Mouse (Mus musculus): ENCODE data around the gene Dpf2. TPM values are rescaled to one million over a fixed set of nuclear protein-coding genes. Genes with fewer than 3 reads are reported as not detected.
A peak's percentile ranks its signal among the peaks of the same experiment; 100 is the strongest.
"Not testable (repeated sequence)": the region's sequence is repeated elsewhere in the genome, so short reads cannot be mapped to it uniquely, and the experiment has no call there.

The Dpf2 gene
- total RNA-seq, 2 experiments from 2014 or later: 86.8 to 90.9 TPM

GRCm38 (mm10) chr19:5893282-5894001, 19.4 kb downstream of the Dpf2 start:
- no peak for DNase-seq

- no peak for DNase-seq
Measured at GRCm38 (mm10) chr19:5892735-5893134, 20.1 kb downstream of the Dpf2 start.

- DNase-seq: no peak
Measured at GRCm38 (mm10) chr19:5892262-5892661, 20.5 kb downstream of the Dpf2 start.

GRCm38 (mm10) chr19:5891521-5892258, 21.1 kb downstream of the Dpf2 start:
- no peak for DNase-seq

GRCm38 (mm10) chr19:5889211-5889610, 23.6 kb downstream of the Dpf2 start:
- DNase-seq: no peak

- DNase-seq: no peak
Measured at GRCm38 (mm10) chr19:5887234-5887815, 25.5 kb downstream of the Dpf2 start.

- DNase-seq: no peak
Measured at GRCm38 (mm10) chr19:5885838-5886237, 27.0 kb downstream of the Dpf2 start.

GRCm38 (mm10) chr19:5883935-5884334, 28.9 kb downstream of the Dpf2 start:
- DNase-seq: no peak

GRCm38 (mm10) chr19:5882079-5882478, 30.7 kb downstream of the Dpf2 start:
- DNase-seq: not testable (repeated sequence)

- DNase-seq: no peak
Measured at GRCm38 (mm10) chr19:5881155-5881554, 31.7 kb downstream of the Dpf2 start.

- DNase-seq: no peak
Measured at GRCm38 (mm10) chr19:5879735-5880134, 33.1 kb downstream of the Dpf2 start.

GRCm38 (mm10) chr19:5878916-5879315, 33.9 kb downstream of the Dpf2 start:
- DNase-seq: no peak

- no peak for DNase-seq
Measured at GRCm38 (mm10) chr19:5878362-5878722, 34.5 kb downstream of the Dpf2 start.

GRCm38 (mm10) chr19:5877618-5878361, 35.0 kb downstream of the Dpf2 start, which contains the start of gene Slc25a45:
Slc25a45 (plus strand) TSS chr19:5877808.
- peak; percentile 69 for DNase-seq

- DNase-seq: peak; percentile 92
Measured at GRCm38 (mm10) chr19:5874969-5875480, 37.8 kb downstream of the Dpf2 start, which contains the start of gene Frmd8. Frmd8 (minus strand) TSS chr19:5875274.

GRCm38 (mm10) chr19:5874391-5874968, 38.3 kb downstream of the Dpf2 start:
- no peak for DNase-seq

GRCm38 (mm10) chr19:5872931-5873556, 39.8 kb downstream of the Dpf2 start:
- no peak for DNase-seq

- no peak for DNase-seq
Measured at GRCm38 (mm10) chr19:5872528-5872927, 40.3 kb downstream of the Dpf2 start.

- no peak for DNase-seq
Measured at GRCm38 (mm10) chr19:5871683-5872082, 41.1 kb downstream of the Dpf2 start.

- DNase-seq: no peak
Measured at GRCm38 (mm10) chr19:5871273-5871672, 41.5 kb downstream of the Dpf2 start.

- DNase-seq: no peak
Measured at GRCm38 (mm10) chr19:5868096-5868495, 44.7 kb downstream of the Dpf2 start.
